Mouse (Mus musculus) cerebellum, adult 18-20 months (tissue): ENCODE data around the gene Abcd3.
"Not testable (repeated sequence)": the region's sequence is repeated elsewhere in the genome, so short reads cannot be mapped to it uniquely, and the experiment has no call there.

Source experiments
- DNase-seq, 2 experiments: peaks; one replicate each; pipeline ENCODE4 v3.0.0; 2021

The Abcd3 gene

DNA sequence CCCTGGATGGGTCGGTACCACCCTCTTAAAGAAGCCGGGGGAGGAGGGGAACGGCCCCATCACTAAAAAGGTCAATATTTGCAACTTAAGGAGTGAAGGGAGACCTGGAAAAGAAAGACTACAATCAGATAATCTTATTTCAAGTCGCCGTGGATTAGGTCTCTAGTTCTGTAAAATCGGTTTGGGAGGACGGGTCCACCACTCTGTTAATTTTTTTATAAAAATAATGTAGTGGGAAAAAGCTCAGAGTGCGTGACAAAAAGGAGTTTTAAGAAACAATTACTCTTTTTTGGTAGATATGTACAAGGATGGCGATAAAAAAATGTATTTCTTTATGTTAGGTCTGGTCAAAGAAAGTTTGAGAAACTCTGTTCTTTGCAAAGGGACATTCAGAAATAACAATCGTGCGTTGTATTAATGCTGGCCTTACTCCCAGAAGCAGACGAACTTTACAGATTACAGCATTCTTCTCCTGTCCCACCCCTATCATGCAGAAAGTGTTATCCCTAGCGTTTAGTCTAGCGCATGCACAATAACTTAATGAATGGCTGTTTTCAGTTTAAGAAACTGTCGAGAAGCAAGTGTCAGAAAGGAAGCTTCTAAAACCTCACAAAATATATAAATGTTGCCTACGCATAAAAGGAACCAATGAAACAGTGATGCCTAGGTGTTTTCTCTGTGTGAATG lies 590 bp upstream of the Abcd3 start:
- no peak for DNase-seq

DNA sequence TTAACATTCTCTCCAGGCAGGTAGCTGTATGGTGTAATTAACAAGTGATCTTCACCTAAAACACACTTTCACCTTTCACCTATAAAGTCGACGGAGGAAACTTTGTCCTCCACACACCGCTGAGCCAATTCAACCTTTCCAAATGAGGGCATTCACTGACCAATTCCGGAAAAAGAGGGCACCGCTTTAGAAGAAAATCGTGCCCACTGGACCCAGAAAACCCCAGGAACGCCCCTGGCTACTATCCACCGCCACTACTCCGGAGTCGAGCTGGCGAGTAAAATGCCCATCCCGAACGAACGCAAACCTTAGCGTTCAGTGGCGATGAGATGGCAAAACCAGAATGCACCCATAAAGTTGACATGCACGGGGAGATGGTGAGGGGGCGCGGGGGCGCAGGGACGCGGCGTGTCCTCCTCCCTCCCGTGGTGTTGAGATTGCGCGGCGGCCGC lies 663 bp downstream of the Abcd3 start:
- no peak for DNase-seq

DNA sequence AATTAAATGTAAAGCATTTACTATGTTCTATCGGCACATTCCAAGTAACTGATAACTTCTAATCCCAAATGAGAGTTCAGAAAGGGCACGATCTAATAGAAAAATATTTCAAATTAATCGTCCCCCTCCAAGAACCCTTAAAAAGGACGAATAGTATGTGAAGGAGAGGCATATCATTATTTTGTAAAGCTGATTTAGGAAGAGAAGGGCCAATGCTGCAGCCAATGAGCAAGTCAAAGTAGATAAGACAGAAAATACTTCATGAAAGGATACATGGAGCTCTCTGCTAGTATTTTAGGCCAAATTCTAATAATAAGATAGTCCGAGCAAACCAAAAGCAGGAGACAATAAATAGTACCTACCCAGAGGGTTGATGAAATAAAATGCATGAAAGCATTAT lies 1.3 kb downstream of the Abcd3 start:
- DNase-seq: no peak

DNA sequence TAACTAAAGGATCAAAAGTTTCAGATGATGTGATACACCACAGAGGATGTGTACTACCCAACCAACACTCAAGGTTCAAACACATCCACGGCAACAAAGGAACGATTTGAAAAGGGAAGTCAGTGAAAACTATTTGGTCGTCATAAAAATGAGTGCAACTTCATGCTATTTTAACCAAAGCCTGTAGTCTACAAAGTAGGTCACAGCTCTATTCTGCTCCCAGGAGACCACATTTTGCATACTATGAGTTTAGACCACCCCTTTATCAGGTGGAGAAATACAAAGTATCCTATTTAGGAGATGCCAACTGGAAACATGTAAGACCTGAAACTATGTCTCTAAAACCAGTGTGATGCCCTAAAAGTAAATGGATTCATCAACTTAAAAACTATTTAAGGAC lies 6.9 kb downstream of the Abcd3 start:
- DNase-seq: no peak

DNA sequence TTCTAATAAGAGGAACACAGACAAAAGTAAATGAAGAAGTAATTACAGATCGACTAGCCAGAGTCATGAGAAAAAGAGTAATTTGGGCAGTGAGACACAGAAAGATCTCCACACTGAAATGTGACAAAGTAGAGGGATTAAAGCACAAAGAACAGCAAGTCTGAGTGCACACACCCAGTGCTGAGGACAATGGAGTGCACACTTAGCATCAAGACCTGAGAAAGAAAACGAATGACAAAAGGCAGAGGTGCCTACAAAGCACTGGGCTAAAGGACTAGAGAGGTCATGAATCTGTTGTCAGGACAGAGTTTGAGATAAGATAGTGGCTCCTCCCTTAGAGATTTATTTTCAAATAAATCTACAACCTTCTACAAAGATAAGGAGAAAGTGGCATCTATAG lies 20.9 kb downstream of the Abcd3 start:
- DNase-seq: no peak

DNA sequence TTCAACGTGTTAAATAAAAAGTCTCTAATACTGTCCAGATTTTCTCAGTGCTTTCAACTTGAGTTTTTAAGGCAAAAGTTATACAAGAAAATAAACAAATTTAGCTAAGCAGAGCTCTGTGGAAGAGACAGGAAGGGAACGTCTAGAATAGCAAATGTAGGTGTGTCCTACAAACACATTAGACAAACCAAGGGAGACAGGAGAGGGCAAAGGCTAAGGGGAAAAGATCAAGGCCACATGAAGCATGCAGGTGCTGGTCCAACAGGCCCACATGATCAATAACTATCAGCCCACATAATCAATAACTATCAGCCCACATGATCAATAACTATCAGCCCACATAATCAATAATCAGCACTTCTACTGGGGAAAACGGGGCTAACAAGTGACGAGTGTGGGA lies 22.9 kb downstream of the Abcd3 start:
- no peak for DNase-seq

DNA sequence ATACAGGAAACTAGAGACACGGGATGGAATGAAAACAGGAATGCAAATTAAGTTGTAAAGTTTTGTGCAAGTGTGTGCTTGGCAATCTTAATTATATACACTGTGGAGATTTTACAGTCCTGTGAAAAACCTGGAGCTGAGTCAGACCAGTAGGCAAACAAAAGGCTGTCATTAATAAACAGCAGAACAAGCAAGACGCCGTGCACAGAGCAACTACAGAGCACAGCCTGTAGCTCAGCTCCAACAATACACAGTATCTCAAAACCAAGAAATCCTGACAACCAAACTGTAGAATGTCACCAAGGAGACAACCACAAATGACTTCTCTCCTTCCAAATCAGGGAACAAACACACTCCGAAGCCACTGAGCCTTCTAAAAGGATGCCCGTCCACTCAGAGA lies 24.7 kb downstream of the Abcd3 start:
- no peak for DNase-seq

DNA sequence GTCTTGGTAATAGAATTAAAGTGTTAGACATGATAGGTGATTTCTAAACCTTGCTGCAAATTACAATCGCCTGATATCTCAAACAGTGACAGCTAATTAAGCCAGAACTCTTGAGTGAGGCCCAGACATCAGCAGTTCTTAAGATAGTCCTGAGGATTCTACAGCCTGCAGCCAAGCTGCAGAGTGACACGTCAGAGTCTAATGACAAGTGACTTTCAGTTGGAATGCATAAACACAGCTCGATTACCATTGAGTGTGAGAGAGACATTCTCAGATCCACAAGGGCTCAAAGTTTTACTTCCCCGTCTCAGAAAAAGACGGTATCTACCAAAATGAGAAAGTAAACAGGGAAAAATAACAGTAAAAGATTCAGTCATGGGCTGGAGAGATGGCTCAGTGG lies 25.3 kb downstream of the Abcd3 start:
- DNase-seq: no peak

DNA sequence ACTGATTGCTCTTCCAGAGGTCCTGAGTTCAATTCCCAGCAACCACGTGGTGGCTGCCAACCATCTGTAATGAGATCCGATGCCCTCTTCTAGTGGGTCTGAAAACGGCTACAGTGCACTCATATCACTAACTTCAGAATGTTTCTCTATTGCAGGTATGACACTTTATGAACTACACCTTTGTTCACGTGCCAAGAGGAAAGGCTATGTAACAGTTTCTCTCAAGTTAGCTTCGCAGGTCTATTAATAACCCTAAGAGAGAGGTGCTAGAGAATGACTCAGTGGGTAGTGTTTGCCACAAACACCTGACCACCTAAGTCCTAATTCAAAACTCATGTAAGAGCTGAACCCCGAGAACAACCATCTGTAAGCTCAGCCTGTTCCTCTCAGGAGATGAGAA lies 32.1 kb downstream of the Abcd3 start:
- no peak for DNase-seq

DNA sequence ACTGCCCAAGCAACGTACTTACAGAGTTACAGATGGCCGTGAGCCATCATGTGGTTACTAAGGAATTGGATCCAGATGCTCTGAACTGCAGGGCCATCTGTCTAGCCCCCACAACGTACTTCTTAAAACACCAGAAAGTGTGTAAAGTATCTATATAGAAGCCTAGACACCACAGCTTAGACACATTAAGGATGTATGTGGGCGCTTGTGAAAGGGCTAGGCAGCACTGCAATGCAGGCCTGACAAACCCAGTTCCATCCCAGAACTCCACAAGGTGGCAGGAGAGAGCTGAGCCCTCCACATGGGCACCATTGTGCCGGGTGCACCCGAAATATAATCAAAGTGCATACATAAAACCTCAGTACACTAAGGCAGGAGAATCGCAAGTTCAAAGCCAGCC lies 37.2 kb downstream of the Abcd3 start:
- peak; percentile 44 to 51 for DNase-seq

DNA sequence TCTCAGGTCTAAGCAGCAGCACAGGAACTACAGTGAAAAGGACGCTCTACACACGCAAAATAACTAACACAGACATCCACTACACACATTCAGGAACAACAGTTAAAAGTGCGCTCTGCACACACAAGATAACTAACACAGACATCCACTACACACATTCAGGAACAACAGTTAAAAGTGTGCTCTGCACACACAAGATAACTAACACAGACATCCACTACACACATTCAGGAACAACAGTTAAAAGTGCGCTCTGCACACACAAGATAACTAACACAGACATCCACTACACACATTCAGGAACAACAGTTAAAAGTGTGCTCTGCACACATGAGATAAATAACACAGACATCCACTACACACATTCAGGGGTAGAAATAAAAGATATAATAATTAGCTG lies 41.8 kb downstream of the Abcd3 start:
- DNase-seq: not testable (repeated sequence)

DNA sequence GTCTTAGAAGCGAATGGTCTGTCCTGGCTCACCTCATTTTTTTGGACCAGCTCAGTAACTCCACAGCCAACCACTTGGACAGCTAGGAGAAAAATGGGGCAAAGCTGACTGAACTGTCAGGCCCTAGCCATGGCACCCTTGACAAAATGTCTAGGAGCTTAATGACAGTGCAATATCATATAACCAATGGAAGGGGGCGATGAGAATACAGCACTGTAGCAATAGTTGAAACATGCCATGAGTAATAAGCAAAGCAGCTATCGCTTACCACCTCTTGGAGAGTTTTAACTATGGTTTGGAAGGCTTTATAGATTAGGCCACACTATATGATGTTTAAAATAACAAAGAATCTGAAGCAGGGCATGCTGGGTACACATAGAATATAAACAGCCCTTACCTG lies 46.3 kb downstream of the Abcd3 start:
- no peak for DNase-seq

DNA sequence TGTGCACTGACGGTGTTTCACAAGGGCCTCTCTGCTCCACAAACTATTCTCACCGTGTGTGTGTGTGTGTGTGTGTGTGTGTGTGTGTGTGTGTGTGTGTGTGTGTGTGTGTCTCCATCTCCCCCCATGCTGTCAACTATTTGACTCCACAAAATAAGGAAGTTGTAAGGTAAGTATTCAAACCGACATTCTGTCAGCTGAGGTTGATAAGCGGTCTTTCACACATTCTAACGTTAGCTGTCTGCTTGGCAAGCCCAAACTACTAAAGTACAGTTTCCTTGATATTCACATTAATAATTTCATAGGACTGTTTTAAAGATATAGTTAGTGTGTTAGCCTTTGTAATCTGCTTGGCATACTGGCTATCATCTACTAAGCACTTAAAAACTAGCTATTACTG lies 48.3 kb downstream of the Abcd3 start:
- no peak for DNase-seq

DNA sequence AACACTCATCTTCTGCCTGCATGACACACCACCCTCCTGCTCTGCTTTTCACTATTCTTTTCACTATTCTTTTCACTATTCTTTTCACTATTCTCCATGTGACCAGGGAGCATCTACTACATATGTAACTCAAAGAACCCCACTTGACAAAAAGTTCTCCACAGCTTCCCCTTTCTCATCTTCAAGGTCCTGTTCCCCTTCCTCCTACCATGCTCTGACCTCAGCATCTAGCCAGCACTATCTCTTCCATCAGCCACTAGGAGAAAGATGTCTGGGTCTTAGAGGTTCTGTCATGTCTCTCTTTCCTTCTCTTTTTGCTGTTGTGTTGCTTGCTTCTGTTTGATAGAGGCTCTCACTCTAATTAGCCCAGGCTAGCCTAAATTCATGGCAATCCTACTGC lies 49.1 kb downstream of the Abcd3 start:
- no peak for DNase-seq

DNA sequence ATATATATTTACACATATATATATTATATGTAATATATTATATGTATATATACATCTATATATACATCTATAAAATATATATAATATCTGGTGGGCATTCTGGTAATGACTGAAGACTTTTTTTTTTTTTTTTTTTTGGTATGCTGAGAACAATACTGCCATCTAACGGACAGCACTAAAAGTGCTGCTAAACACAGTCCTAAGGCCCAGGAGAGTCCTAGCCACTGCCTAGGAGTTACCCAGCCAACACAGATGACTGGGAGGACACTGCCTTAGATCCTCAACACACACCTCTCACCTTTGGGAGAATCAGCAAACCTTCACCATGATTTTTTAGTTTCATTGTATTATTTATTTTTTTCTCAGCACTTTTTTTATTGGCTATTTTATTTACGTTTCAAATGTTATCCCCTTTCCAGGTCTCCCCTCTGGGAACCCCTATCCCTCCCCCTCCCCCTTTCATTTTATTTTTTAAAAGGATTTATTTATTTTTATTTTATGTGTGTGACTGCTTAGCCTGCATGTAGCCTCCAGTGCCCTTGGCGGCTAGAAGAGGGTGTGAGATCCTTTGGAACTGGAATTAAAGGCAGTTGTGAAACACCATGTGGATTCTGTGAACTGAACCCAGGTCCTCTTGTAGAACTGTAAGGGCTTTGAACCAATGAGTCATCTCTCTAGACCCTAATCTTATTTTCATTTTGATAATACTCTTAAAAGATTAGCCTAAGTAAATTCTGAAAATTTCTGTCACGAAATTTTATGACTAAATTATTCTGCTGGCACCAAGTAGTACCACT lies 52.8 kb downstream of the Abcd3 start:
- DNase-seq: peak in 1 of 2 experiments; percentile 23

DNA sequence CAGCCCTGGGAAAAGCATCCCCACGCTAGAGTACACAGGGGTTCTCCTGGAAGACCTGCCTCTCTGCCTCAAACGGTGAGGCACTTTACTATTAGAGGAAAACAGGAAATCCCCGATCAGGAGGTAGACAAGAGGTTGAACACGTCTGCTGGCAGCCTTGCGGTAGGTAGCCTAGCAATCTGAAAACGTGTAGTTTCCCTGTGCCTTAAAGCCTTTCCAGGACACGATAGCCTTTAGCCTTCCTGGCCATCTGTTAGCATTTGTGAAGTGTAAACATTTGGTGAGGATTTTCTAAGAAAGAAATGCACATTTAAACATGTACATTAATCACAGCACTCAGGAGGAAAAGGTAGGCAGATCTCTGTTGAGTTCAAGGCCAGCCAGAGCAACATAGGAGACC lies 56.7 kb downstream of the Abcd3 start:
- no peak for DNase-seq

DNA sequence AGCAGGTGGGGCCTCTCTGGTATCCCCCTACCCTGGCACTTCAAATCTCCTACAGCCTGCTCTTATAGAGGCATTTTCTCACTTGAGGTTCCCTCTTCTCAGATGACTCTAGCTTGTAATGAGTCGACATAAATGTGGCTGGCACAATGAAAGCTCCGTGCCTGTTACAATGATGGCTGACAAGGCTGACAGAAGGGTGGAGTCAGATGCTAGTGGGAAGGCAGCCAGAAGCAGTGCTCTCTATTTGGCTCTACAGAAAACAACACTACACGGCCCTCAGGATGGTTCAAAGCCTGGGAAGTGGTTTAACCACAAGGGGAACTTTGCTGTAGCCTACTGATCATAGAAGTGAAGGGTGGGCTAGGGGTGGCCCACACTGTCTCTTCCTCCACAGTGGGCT lies 60.0 kb downstream of the Abcd3 start:
- no peak for DNase-seq

DNA sequence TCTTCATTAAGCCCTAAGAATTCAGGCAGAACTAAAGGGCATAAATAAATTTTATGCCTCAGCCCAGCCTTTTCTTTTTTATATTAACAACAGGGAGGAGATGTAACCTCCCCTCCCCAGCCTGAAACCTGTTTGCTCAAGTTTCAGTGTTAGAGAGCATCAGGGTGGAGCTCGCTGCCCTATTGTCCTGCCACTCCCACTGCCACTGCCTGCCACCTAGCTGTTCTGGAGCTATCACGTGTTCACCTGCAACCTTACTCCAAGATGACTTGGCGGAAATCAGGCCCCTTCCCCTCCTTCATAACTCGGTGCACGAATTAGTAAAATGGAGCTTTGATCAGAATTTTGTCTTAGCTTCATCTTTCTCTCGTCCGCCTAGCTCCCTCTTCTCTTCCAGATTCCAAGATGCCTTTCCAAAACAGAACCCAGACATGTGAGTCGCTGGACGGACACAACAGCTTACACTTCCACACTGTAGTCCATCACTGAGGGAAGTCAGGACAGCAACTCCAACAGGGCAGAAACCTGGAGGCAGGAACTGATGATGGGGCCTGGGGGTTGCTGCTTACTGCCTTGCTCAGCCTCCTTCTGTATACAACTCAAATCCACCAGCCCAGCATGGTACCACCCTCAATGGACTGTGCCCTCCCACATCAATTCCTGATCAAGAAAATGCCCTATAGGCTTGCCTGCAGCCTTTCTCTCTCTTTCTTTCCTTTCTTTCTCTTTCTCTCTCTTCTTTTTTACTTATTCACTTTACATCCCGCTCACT lies 60.6 kb downstream of the Abcd3 start:
- not testable (repeated sequence) for DNase-seq

DNA sequence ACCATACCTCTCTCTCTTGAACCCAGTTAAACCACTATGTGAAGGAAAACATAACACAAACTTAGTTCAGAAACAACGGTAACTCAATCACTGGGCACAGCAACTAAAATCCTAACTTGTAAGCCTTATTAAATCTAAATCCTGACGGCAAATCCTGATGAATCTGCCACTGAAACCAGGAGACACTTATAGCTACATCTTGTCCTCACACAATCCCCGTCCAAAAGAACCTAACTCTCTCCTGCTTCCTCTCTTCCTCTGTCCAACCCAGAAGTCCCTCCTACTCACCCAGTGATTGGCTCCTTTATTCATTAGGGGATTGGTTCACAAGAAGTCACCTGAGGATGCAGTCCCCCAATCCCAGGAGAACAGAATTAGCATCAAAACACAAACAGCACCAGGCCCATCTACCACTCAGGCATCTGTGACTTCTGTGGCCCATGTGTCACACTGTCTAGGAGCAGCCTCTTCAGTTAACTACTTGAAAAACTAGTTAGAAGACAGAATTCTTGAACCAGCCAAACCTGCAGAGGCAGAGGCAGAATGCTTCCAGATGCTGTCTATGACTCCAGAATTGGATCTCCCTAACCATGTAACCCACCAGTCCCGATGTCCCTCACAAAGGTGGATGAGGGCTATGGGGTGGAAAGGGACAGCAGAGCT lies 73.8 kb downstream of the Abcd3 start:
- DNase-seq: not testable (repeated sequence)

DNA sequence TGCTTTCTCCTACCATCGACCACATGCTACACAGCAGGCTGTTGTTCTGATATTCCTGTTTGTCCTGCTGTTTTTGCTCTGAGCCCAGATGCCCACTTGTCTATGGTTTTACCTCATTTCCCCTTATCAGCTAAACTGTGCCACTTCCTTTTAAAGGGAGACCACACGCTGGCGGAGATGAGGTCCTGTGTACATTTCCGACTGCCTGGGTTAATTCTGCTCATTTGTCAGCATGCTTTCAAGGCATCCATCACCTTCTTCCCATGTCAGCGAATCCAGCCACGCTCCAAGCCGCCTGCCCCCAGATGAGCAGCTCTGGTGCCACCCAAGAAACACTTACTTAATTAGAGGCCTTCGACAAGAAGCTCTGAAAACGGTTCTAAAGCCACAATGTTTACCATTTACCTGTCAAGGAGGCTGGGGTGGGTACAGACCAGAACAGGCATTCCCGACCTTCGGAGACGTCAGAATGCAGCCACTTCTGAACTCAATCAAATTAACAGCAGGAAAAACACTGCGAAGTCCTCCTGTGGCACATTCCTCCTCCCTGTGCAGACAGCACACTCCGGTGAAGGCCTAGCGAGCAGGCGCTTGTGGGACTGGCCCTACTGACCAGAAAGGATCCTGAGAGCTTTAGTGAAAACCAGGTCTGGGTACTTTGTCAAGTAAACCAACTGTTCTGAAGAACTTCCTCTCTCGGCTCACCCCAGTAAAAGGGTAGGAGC lies 75.5 kb downstream of the Abcd3 start:
- no peak for DNase-seq

DNA sequence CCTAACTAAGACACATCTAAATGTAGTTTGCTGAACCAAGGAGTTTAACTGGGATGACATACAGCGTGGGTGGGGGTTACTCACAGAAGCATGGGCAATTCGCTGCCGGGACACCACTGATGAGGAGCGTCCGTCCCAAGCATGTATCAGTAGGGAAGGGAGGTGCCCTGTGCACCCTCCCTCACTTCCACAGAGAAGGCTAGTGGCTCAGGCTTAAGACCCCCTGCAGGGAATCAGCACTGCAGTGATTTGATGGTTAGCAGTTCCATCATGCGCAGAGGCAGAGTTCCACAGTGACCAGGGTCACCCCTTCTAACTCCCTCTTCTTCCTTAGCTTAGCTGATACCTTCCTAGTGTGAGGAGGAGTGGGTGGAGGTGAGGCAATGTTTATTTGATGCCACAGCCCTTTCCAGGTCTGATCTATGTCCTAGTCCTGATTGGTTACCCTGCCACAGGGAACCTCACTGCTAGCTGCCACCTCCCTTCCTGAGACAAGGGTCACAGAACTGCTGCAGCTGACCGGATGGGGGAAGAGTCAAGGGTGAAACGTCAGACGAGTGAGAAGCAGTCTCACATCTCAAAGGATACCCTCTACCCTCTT lies 76.3 kb downstream of the Abcd3 start:
- no peak for DNase-seq

DNA sequence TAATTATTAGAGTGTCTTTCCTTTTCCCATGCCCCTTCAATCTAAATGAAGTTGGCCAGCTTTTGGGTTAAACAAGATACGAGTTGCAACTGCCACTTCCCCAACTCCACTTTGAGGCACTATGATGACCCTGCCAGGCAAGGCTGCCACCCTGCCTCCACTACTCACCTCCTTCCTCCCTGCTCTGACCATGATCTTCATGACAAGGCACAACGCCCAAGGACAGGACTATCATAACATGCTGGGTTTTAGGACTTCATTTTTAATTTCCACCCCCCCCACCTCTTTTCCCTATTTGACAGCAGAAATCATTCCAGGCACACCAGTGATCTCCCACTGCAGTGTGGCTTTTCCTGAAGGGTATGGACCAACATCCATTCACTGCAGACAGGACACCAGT lies 77.2 kb downstream of the Abcd3 start:
- no peak for DNase-seq
